Mouse (Mus musculus) neural tube, embryonic 12.5 days (tissue): Measurements from ENCODE around the gene Obox8. TPM values are rescaled to one million over a fixed set of nuclear protein-coding genes. Genes with fewer than 3 reads are reported as not detected.

Source experiments
- ATAC-seq: fragments of 200-750 bp; cut with Nextera tagmentation; 2 replicates; pipeline ENCODE4 v1.8.0; 2017; ENCODE audit warnings: low read depth, mild to moderate bottlenecking, moderate TSS enrichment, moderate library complexity; ENCODE audit not compliant: low FRiP score
- H3K27ac ChIP-seq: fragments of 300-500 bp; sonication (generic); 2 replicates; pipeline ENCODE4 v1.5.1; 2016
- H3K27me3 ChIP-seq: fragments of 300-500 bp; sonication (generic); replicated peaks from 2 replicates; pipeline ENCODE4 v1.6.1; 2016; ENCODE audit warnings: mild to moderate bottlenecking
- H3K36me3 ChIP-seq: fragments of 300-500 bp; sonication (generic); 2 replicates; pipeline ENCODE4 v1.6.1; 2016; ENCODE audit warnings: mild to moderate bottlenecking
- H3K4me1 ChIP-seq: fragments of 300-500 bp; sonication (generic); 2 replicates; pipeline ENCODE4 v1.6.1; 2016
- H3K4me2 ChIP-seq: fragments of 300-500 bp; sonication (generic); replicated peaks from 2 replicates; pipeline ENCODE4 v1.6.1; 2016; ENCODE audit warnings: mild to moderate bottlenecking
- H3K4me3 ChIP-seq: fragments of 300-500 bp; sonication (generic); 2 replicates; pipeline ENCODE4 v1.5.1; 2016
- H3K9ac ChIP-seq: fragments of 300-500 bp; sonication (generic); 2 replicates; pipeline ENCODE4 v1.6.1; 2016; ENCODE audit warnings: mild to moderate bottlenecking
- H3K9me3 ChIP-seq: fragments of 300-500 bp; sonication (generic); 2 replicates; pipeline ENCODE4 v1.6.1; 2016; ENCODE audit warnings: mild to moderate bottlenecking
- WGBS: fragments of 180-500 bp; shearing (Covaris S2); methylation state at CpG from one replicate; pipeline ENCODE4 v1.1.7; 2016; 5-methylcytosine and 5-hydroxymethylcytosine counted together
- polyA plus RNA-seq: library from polyadenylated mRNA; unstranded; fragments of >200 nt; fragmentation: Nextera tagmentation; extraction: Ambion mirVana; gene quantifications from 2 replicates; pipeline ENCODE4 v1.2.1, GENCODE M21; 2016

Obox8 gene
- polyA plus RNA-seq: not detected in 2 replicates

- no peaks in the 10 kb centered on the region for H3K36me3 ChIP-seq
- no peak within 1 kb of the TSS for H3K9ac ChIP-seq
- H3K27me3 ChIP-seq: no peaks in the 10 kb centered on the region
- H3K4me2 ChIP-seq: no peak within 1 kb of the TSS
- 89% methylated on average over 2 of the region's 2 CpGs for WGBS
- no peak for ATAC-seq
- H3K4me1 ChIP-seq: no peaks in the 10 kb centered on the region
- no peak within 1 kb of the TSS for H3K4me3 ChIP-seq
- H3K9me3 ChIP-seq: peaks cover 48% of the 10 kb centered on the region
- no peak within 1 kb of the TSS for H3K27ac ChIP-seq
These were observed at the start of gene Obox8 for GRCm38 (mm10) chr7:14333457-14333856. TSS of gene Obox8 (minus strand) at chr7:14333557.

- no peak for ATAC-seq
- Histone ChIP-seq H3K27me3 (no peaks in the 10 kb centered on the region), H3K4me1 (no peaks in the 10 kb centered on the region), H3K9ac (no peak overlapping the region), H3K27ac (no peak overlapping the region), H3K4me3 (no peak overlapping the region), H3K9me3 (no peaks in the 10 kb centered on the region), H3K4me2 (no peak overlapping the region), H3K36me3 (no peaks in the 10 kb centered on the region)
- WGBS: 22% methylated on average over 2 of the region's 2 CpGs
These were observed 16.1 kb downstream of the Obox8 start for GRCm38 (mm10) chr7:14317209-14317608.

- H3K9ac ChIP-seq: no peak overlapping the region
- no peak for ATAC-seq
- no peak overlapping the region for H3K4me2 ChIP-seq
- H3K4me1 ChIP-seq: no peaks in the 10 kb centered on the region
- H3K9me3 ChIP-seq: peaks cover 19% of the 10 kb centered on the region
- H3K36me3 ChIP-seq: no peaks in the 10 kb centered on the region
- H3K4me3 ChIP-seq: no peak overlapping the region
- no peaks in the 10 kb centered on the region for H3K27me3 ChIP-seq
- H3K27ac ChIP-seq: no peak overlapping the region
- WGBS: 82% methylated on average over 3 of the region's 3 CpGs
These were observed 24.7 kb downstream of the Obox8 start for GRCm38 (mm10) chr7:14308671-14309070.

GRCm38 (mm10) chr7:14307571-14307970, 25.8 kb downstream of the Obox8 start:
- H3K36me3 ChIP-seq: no peaks in the 10 kb centered on the region
- ATAC-seq: no peak

More at GRCm38 (mm10) chr7:14307571-14307970, 25.8 kb downstream of the Obox8 start:
- no peak overlapping the region for H3K4me3 ChIP-seq
- no peaks in the 10 kb centered on the region for H3K4me1 ChIP-seq
- no peak overlapping the region for H3K4me2 ChIP-seq
- H3K9me3 ChIP-seq: peaks cover 19% of the 10 kb centered on the region
- H3K27me3 ChIP-seq: no peaks in the 10 kb centered on the region
- H3K9ac ChIP-seq: no peak overlapping the region
- no peak overlapping the region for H3K27ac ChIP-seq
- 83% methylated on average over 6 of the region's 6 CpGs for WGBS

Other genes with a start within 250 kb of the Obox8 start
- not detected in 2 replicates for gene Sult2a3, start 210.5 kb downstream of the Obox8 start, polyA plus RNA-seq
- gene Sult2a6, start 78.7 kb downstream of the Obox8 start, polyA plus RNA-seq: not detected in 2 replicates
- not detected in 2 replicates for gene Sult2a8, start 113.2 kb upstream of the Obox8 start, polyA plus RNA-seq
- not detected in 2 replicates for gene Sult2a7, start 160.7 kb upstream of the Obox8 start, polyA plus RNA-seq
- gene Vmn1r90, start 229.9 kb upstream of the Obox8 start, polyA plus RNA-seq: 0.23 and 0.50 TPM in 2 replicates